12 mouse cellular contexts compared by ENCODE assay signal in the genomic region with DNA sequence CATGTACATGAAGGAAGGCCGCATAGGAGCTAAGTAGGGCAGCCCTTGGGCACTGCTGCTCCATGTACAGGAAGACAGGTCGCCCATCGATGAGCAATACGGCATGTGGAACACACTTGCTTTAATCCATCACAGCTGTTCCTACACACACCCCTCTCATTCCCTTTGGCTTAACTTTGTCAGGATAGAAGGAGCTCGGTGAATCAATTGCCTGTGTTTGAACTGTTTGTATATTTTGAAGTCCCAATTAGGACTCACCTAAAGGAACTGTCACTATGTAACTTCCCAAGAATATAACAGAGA.
"Had no signal": no experiment of that assay in that cellular context is flagged by ENCODE, and none has a peak within 500 bp of the region (broad histone marks: within the 10 kb centered on the region; RNA-seq: fewer than 3 reads in every experiment).

No protein-coding gene starts in this region.

- H3K9ac ChIP-seq: kidney, embryonic 15.5 days; limb, embryonic 15.5 days; liver, embryonic 12.5 days; lung, embryonic 15.5 days; midbrain, embryonic 15.5 days; neural tube, embryonic 13.5 days had no signal

- H3K27ac ChIP-seq: kidney, embryonic 15.5 days; limb, embryonic 15.5 days; liver, embryonic 12.5 days; lung, embryonic 15.5 days; midbrain, embryonic 15.5 days; neural tube, embryonic 13.5 days had no signal

- DNase-seq: kidney, adult 18-20 months; right cerebral cortex, adult 18-20 months; right cerebral cortex, postnatal 25 days; thymus, adult 2 months; thymus, postnatal 25 days had no signal

- H3K4me2 ChIP-seq: kidney, embryonic 15.5 days; limb, embryonic 15.5 days; liver, embryonic 12.5 days; lung, embryonic 15.5 days; midbrain, embryonic 11.5 days; midbrain, embryonic 15.5 days; neural tube, embryonic 13.5 days had no signal

- H3K36me3 ChIP-seq: kidney, embryonic 15.5 days; limb, embryonic 15.5 days; liver, embryonic 12.5 days; lung, embryonic 15.5 days; midbrain, embryonic 15.5 days; neural tube, embryonic 13.5 days had no signal

- H3K27me3 ChIP-seq: kidney, embryonic 15.5 days; limb, embryonic 15.5 days; liver, embryonic 12.5 days; lung, embryonic 15.5 days; midbrain, embryonic 15.5 days; neural tube, embryonic 13.5 days had no signal

- H3K9me3 ChIP-seq: kidney, embryonic 15.5 days; limb, embryonic 15.5 days; liver, embryonic 12.5 days; lung, embryonic 15.5 days; midbrain, embryonic 15.5 days; neural tube, embryonic 13.5 days had no signal

- ATAC-seq: liver, embryonic 12.5 days; midbrain, embryonic 15.5 days had no signal

- H3K4me3 ChIP-seq: kidney, embryonic 15.5 days; limb, embryonic 15.5 days; liver, embryonic 12.5 days; lung, embryonic 15.5 days; midbrain, embryonic 15.5 days; neural tube, embryonic 13.5 days had no signal
